Mouse (Mus musculus): ENCODE results near the gene St6gal2. TPM values are rescaled to one million over a fixed set of nuclear protein-coding genes. Genes with fewer than 3 reads are reported as not detected.

The St6gal2 gene
- 0.53 and 0.83 TPM in 2 replicates for polyA plus RNA-seq (2015; fragmentation: Nextera tagmentation; extraction: Ambion mirVana)

GRCm38 (mm10) chr17:55445250-55446184 lies at the start of gene St6gal2:
TSS of gene St6gal2 (plus strand) at chr17:55445382.

Other genes starting within 250 kb of the St6gal2 start
- not detected in 2 replicates for gene Vmn2r118, start 179.8 kb downstream of the St6gal2 start, polyA plus RNA-seq (2015; fragmentation: Nextera tagmentation; extraction: Ambion mirVana)

All from urinary bladder, postnatal 0 days (tissue).